Mouse (Mus musculus) heart, embryonic 12.5 days (tissue): ENCODE data around the gene Ppp1r7. TPM values are rescaled to one million over a fixed set of nuclear protein-coding genes. Genes with fewer than 3 reads are reported as not detected.
A peak's percentile ranks its signal among the peaks of the same experiment; 100 is the strongest.

Source experiments
- ATAC-seq: fragments of 200-750 bp; cut with Nextera tagmentation; 2 replicates; pipeline ENCODE4 v1.8.0; 2017; ENCODE audit warnings: moderate TSS enrichment, moderate library complexity; ENCODE audit not compliant: insufficient number of reproducible peaks, low FRiP score
- H3K27ac ChIP-seq: fragments of 300-500 bp; sonication (generic); 2 replicates; pipeline ENCODE4 v1.5.1; 2016; ENCODE audit warnings: mild to moderate bottlenecking, moderate library complexity; ENCODE audit not compliant: poor library complexity, severe bottlenecking
- H3K27me3 ChIP-seq: fragments of 300-500 bp; sonication (generic); replicated peaks from 2 replicates; pipeline ENCODE4 v1.6.1; 2016; ENCODE audit warnings: mild to moderate bottlenecking, moderate library complexity
- H3K36me3 ChIP-seq: fragments of 300-500 bp; sonication (generic); 2 replicates; pipeline ENCODE4 v1.6.1; 2016; ENCODE audit warnings: mild to moderate bottlenecking, moderate library complexity
- H3K4me1 ChIP-seq: fragments of 300-500 bp; sonication (generic); replicated peaks from 2 replicates; pipeline ENCODE4 v1.6.1; 2016; ENCODE audit warnings: mild to moderate bottlenecking
- H3K4me2 ChIP-seq: fragments of 300-500 bp; sonication (generic); 2 replicates; pipeline ENCODE4 v1.6.1; 2016; ENCODE audit warnings: mild to moderate bottlenecking, moderate library complexity
- H3K4me3 ChIP-seq: fragments of 300-500 bp; sonication (generic); 2 replicates; pipeline ENCODE4 v1.5.1; 2016; ENCODE audit warnings: mild to moderate bottlenecking
- H3K9ac ChIP-seq: fragments of 300-500 bp; sonication (generic); 2 replicates; pipeline ENCODE4 v1.6.1; 2016; ENCODE audit warnings: mild to moderate bottlenecking, moderate library complexity
- H3K9me3 ChIP-seq: fragments of 300-500 bp; sonication (generic); replicated peaks from 2 replicates; pipeline ENCODE4 v1.6.1; 2016; ENCODE audit warnings: mild to moderate bottlenecking, moderate library complexity
- WGBS: fragments of 180-500 bp; shearing (Covaris S2); methylation state at CpG from one replicate; pipeline ENCODE4 v1.1.7; 2016; 5-methylcytosine and 5-hydroxymethylcytosine counted together
- polyA plus RNA-seq: library from polyadenylated mRNA; unstranded; fragments of >200 nt; fragmentation: Nextera tagmentation; extraction: Ambion mirVana; gene quantifications from 2 replicates; pipeline ENCODE4 v1.2.1, GENCODE M21; 2016

The Ppp1r7 gene
- polyA plus RNA-seq, 1 experiment from 2014 or later, result 65.9 TPM

DNA sequence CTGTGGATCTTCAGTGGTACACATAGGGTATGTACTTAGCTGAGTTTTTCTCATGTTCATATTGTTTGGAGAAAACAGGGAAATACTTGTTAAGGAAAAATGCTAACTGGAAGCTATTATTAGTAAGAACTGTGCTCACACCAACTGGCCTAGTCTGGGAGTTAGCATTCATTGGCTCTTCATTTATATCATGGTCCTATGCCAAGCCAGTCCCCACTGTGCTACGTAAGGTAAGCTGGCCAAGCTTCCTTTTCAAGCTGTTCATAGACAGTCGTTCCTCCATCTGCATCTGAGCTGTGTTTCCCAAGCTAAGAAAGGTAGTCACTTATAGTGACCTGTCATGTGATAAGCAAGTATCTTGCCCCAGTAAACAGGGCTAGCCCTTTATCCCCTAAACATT lies 10.1 kb downstream of the Ppp1r7 start:
- no peaks in the 10 kb centered on the region for H3K27me3 ChIP-seq

DNA sequence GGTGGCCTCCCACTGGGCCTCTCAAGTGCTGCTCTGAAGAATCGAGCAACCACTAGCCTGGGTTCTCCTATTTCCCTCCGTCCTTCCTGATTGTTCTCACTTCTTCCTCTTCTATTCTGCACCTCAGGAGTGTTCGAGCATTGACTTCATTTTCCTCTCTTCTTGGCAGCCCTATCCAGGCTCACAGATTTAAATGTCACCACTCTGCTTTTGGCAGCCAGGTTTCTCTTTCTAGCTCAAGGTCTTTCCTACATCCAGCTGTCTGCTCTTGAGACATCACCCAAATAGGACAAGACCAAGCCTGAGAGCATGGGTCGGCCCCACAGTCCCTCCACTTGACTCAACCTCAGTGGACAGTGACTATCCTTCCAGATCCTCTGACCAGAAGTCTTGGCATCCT lies 20.0 kb downstream of the Ppp1r7 start:
- WGBS, result 83% methylated on average over 4 of the region's 4 CpGs

More for the DNA sequence above, 10.1 kb downstream of the Ppp1r7 start:
- Histone ChIP-seq H3K27ac (no peak overlapping the region), H3K4me3 (no peak overlapping the region), H3K9ac (no peak overlapping the region), H3K9me3 (no peaks in the 10 kb centered on the region), H3K4me1 (no peaks in the 10 kb centered on the region), H3K4me2 (no peak overlapping the region), H3K36me3 (peaks cover 82% of the 10 kb centered on the region)
- ATAC-seq, result no peak
- 86% methylated on average over 2 of the region's 2 CpGs for WGBS

DNA sequence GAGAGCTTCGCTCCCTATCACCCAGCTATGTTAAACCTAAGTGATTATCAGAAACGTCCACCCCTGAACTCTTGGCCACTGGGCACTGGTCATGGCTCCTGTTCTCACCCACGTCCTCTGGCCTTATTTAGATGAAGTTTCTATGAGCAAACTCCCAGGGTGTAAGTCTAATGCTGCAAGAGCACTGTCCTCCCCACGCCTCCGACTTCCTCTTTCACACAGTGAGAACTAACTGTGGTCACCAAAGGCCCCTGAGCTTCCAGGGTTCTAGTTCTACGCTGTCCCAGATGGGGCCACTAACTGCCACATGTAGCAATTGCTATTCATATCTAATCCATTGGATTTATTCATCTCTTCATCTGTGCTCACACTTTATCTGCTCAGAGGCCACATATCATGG lies 23.0 kb downstream of the Ppp1r7 start:
- H3K27ac ChIP-seq, result no peak overlapping the region
- peaks cover 60% of the 10 kb centered on the region for H3K36me3 ChIP-seq
- ATAC-seq, result no peak
- 89% methylated on average over 6 of the region's 6 CpGs for WGBS
- no peaks in the 10 kb centered on the region for H3K4me1 ChIP-seq
- no peaks in the 10 kb centered on the region for H3K27me3 ChIP-seq
- no peak overlapping the region for H3K4me2 ChIP-seq
- no peak overlapping the region for H3K9ac ChIP-seq
- no peaks in the 10 kb centered on the region for H3K9me3 ChIP-seq
- no peak overlapping the region for H3K4me3 ChIP-seq

More for the DNA sequence above, 20.0 kb downstream of the Ppp1r7 start:
- Histone ChIP-seq H3K4me2 (no peak overlapping the region), H3K9ac (no peak overlapping the region), H3K4me1 (no peaks in the 10 kb centered on the region), H3K27ac (no peak overlapping the region), H3K9me3 (no peaks in the 10 kb centered on the region), H3K4me3 (no peak overlapping the region), H3K36me3 (peaks cover 83% of the 10 kb centered on the region), H3K27me3 (no peaks in the 10 kb centered on the region)
- ATAC-seq, result no peak

DNA sequence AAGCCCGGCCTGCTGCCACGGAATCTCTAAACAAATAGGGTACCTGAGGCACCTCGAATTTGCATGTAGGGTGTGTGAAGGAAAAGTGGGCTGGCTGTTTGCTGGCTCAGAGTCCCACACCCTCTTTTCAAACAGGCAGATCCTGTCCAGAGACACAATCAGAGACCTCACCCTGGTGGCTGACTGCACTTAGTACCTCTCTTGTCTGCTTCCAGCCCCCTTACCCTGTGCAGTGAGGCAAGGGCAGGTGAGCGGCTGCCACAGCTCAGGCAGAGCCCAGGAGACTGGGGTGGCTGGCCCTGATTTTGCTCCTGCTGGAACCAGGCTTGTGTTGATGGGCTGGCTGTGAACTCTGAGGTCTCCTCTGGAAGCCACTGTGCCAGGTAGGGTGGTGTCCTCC lies 31.0 kb downstream of the Ppp1r7 start, which contains the start of gene Ano7:
TSS of gene Ano7 (plus strand) at position 266 of the 400 bp plus-strand sequence.
- Histone ChIP-seq H3K4me1 (no peaks in the 10 kb centered on the region), H3K27ac (no peak within 1 kb of the TSS), H3K4me3 (no peak within 1 kb of the TSS), H3K27me3 (no peaks in the 10 kb centered on the region; the same call in 1 of the 2 replicates), H3K9ac (no peak within 1 kb of the TSS), H3K36me3 (no peaks in the 10 kb centered on the region), H3K9me3 (no peaks in the 10 kb centered on the region), H3K4me2 (no peak within 1 kb of the TSS)
- WGBS, result 72% methylated on average over 4 of the region's 4 CpGs
- no peak for ATAC-seq

DNA sequence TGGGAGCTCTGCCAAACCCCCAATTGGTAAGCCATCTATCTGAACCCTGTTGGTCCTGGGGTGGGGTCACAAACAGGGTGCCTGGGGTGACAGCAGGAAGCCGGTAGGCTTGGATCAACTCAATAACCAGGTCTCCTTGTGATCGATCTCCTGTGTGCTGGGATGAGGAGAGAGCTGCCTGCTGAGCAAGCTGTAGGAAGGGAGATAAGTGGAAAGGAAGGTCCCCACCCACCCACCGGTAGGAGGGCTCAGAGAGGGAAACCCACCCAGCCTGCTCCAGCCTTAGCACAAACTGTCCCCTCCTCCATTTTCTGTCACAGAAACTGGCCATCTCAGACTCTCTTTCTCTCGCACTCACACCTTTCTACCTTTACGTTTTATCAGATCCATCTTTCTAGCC lies 34.7 kb downstream of the Ppp1r7 start:
- H3K4me2 ChIP-seq, result no peak overlapping the region
- no peak for ATAC-seq
- 33% methylated on average over 5 of the region's 5 CpGs for WGBS

DNA sequence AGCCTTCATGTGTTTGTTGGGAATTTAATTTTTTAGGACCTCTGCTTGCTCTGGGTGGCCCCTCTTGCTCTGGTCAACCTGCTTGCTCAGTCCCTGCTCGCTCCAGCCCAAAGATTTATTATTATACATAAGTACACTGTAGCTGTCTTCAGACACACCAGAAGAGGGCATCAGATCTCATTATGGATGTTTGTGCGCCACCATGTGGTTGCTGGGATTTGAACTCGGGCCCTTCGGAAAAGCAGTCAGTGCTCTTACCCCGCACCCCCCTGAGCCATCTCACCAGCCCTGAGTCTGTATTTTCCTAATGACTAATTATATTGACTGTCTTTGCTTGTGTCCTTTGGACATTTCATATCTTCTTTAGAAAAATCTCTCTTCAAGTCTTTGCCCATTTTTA lies 36.5 kb downstream of the Ppp1r7 start:
- no peak for ATAC-seq
- no peaks in the 10 kb centered on the region for H3K9me3 ChIP-seq
- H3K4me3 ChIP-seq, result no peak overlapping the region
- H3K27ac ChIP-seq, result no peak overlapping the region
- H3K4me2 ChIP-seq, result no peak overlapping the region
- H3K36me3 ChIP-seq, result no peaks in the 10 kb centered on the region
- no peaks in the 10 kb centered on the region; the same call in 1 of the 2 replicates for H3K27me3 ChIP-seq
- WGBS, result 75% methylated on average over 5 of the region's 5 CpGs
- no peak overlapping the region for H3K9ac ChIP-seq
- no peaks in the 10 kb centered on the region for H3K4me1 ChIP-seq

More for the DNA sequence above, 34.7 kb downstream of the Ppp1r7 start:
- H3K36me3 ChIP-seq, result no peaks in the 10 kb centered on the region
- H3K27me3 ChIP-seq, result no peaks in the 10 kb centered on the region; the same call in 1 of the 2 replicates
- H3K4me1 ChIP-seq, result no peaks in the 10 kb centered on the region
- no peak overlapping the region for H3K9ac ChIP-seq
- H3K4me3 ChIP-seq, result no peak overlapping the region
- H3K27ac ChIP-seq, result no peak overlapping the region
- H3K9me3 ChIP-seq, result no peaks in the 10 kb centered on the region

DNA sequence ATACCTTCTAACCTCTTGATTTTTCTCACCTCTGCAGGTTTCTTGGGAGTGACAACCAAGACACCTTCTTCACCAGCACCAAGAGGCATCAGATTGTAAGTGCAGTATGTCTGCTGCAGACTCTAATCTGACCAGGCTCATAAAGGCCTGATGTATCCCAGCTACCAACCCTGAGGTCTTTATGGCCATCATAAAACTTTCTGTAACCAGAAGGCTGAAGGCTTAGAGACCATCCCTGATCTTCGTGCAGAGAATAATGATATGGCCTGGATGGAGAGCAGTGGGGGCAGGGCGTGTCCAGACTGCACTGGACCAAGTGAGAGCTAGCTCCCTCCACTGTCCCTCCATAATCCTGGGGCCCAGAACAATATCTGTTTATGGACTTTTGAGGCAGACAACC lies 44.5 kb downstream of the Ppp1r7 start:
- Histone ChIP-seq H3K4me1 (no peaks in the 10 kb centered on the region), H3K4me3 (no peak overlapping the region), H3K4me2 (no peak overlapping the region), H3K27me3 (no peaks in the 10 kb centered on the region), H3K9ac (no peak overlapping the region), H3K27ac (no peak overlapping the region), H3K36me3 (no peaks in the 10 kb centered on the region), H3K9me3 (no peaks in the 10 kb centered on the region)
- no peak for ATAC-seq
- 80% methylated on average over 2 of the region's 2 CpGs for WGBS

DNA sequence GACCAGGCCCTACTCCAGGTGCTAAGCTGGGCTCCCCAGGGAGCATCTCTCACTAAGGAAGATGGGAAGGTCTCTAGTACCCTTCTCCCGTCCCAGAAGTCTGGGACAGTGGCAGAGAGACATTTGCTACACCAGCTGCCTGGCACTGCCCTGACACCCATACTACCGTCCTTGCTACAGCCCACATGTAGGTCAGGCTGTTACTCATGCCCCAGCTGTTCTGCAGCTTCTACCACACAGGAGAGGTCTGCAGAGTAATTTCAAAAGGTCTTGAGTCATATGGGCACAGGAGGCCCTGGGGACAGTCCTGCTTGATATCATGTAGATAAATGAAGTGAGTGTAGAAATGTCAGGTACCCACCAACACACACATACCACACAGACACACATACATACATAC lies 46.3 kb downstream of the Ppp1r7 start:
- Histone ChIP-seq H3K36me3 (no peaks in the 10 kb centered on the region), H3K9me3 (no peaks in the 10 kb centered on the region), H3K27me3 (no peaks in the 10 kb centered on the region), H3K4me2 (no peak overlapping the region), H3K9ac (no peak overlapping the region), H3K4me3 (no peak overlapping the region), H3K27ac (no peak overlapping the region), H3K4me1 (no peaks in the 10 kb centered on the region)
- no peak for ATAC-seq
- WGBS, result 58% methylated on average over 2 of the region's 2 CpGs

DNA sequence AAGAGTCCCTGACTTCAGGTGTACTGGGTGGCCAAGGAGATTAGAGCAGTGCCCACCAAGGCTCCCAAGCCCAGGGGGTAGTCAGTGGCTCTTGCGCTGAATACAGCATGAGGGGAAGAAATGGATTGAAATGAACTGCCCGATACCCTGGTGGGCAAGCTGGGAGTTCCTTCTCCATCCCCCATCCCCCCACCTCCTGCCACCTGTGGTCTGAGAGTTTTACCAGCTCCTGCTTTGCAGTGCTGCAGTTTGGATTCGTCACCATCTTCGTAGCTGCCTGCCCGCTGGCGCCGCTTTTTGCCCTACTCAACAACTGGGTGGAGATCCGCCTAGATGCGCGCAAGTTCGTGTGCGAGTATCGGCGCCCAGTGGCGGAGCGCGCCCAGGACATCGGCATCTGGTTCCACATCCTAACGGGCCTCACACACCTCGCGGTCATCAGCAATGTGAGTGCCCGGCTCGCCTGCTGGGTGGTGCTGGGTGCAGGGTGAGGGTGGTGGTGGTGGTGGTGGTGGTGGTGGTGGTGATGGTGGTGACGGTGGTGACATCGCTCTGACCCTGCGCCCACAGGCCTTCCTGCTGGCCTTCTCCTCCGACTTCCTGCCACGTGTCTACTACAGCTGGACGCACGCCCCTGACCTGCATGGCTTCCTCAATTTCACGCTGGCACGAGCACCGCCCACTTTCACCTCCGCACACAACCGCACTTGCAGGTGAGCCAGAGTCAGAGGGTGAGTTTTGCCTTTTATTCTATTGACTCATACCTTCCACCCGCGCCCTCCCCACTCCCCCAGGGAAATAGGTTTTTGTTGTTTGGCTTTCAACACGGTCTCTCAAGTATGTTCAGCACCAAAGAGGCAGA lies 58.8 kb downstream of the Ppp1r7 start:
- H3K4me1 ChIP-seq, result peaks cover 9% of the 10 kb centered on the region; the same call in 1 of the 2 replicates
- peaks cover 11% of the 10 kb centered on the region; the same call in 1 of the 2 replicates for H3K27me3 ChIP-seq
- H3K36me3 ChIP-seq, result peaks cover 9% of the 10 kb centered on the region
- WGBS, result 16% methylated on average over 38 of the region's 38 CpGs
- peak overlapping the region; percentile 47 for H3K4me3 ChIP-seq
- H3K27ac ChIP-seq, result no peak overlapping the region
- ATAC-seq, result 0 out of 2 replicates have a peak, but pooled peaks have one; percentile 30
- H3K9ac ChIP-seq, result peak overlapping the region; percentile 61
- H3K4me2 ChIP-seq, result peak overlapping the region; percentile 76
- no peaks in the 10 kb centered on the region for H3K9me3 ChIP-seq

DNA sequence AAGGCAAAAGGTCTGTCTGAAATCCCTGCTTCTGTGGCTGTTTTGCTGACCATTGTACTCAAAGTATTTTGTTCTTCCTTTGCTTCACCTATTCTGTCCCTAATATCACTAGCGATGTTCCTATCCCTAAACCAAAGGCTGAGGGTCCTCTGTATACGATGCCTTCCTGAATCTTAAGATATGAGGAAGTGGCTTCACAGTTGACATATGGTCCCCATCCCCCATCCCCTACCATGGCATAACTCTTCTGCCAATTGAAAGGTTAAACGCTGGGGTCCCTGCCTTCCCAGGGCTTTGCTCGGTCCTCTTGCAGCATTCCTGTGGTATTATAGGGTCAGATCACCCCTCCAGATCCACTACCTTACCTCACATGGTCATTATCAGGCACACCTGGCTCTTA lies 60.7 kb downstream of the Ppp1r7 start:
- Histone ChIP-seq H3K36me3 (peaks cover 29% of the 10 kb centered on the region), H3K9ac (no peak overlapping the region), H3K4me1 (peaks cover 9% of the 10 kb centered on the region; the same call in 1 of the 2 replicates), H3K9me3 (no peaks in the 10 kb centered on the region), H3K4me3 (no peak overlapping the region), H3K27ac (no peak overlapping the region), H3K27me3 (0 out of 2 replicates have a peak, but pooled peaks cover 5% of the 10 kb centered on the region), H3K4me2 (no peak overlapping the region)
- WGBS, result 71% methylated on average over 4 of the region's 4 CpGs
- no peak for ATAC-seq
